Mouse (Mus musculus): ENCODE data around the gene Zfp281.

DNA sequence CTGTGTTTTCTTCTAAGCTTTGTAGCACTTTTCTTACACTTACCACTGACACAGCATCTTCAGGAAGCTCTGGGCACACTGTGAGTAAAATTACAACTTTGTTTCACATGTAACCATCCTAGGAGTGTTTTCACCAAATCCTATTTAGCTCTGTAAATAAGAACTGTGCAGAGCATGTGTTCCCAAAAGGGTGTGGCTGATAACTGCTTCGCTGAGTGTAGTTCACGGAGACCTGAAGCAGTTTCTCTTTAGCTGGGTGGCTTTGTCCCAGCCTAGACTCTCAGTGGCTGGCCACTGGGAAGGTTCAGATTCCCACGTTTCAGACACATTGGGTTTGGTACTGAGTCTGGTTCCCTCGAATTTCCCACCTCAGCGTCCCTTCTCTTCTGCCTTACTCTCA lies 22.4 kb upstream of the Zfp281 start:
- TF ChIP-seq POLR2A (IDR thresholded peaks at IDR 0.05; ENCODE audit: insufficient read depth, low read depth, low read length) (no peak), CTCF (IDR thresholded peaks at IDR 0.05; ENCODE audit: insufficient read depth, low read depth, low read length) (no peak)

All from olfactory bulb, adult 2 months (tissue).